ENCODE assay signal across 8 mouse cellular contexts in genomic region chr9:122866192-122866591, GRCm38 (mm10). TPM values are rescaled to one million over a fixed set of nuclear protein-coding genes. Genes with fewer than 3 reads are reported as not detected.
A peak's percentile ranks its signal among the peaks of the same experiment; 100 is the strongest.
DNase-seq lines count a peak whose midpoint lies in the region; ATAC-seq and TF ChIP-seq lines count a peak whose summit lies in the region.

No protein-coding gene starts in this region.

- no peak for TF ChIP-seq POLR2A in olfactory bulb, adult 2 months (IDR thresholded peaks at IDR 0.05; ENCODE audit: insufficient read depth, low read depth, low read length)

- H3K4me2 ChIP-seq in lung, postnatal 0 days (replicated peaks; ENCODE audit: low read depth, low read length) = peak overlapping the region; percentile 59
- H3K4me2 ChIP-seq in limb, embryonic 11.5 days (ENCODE audit: low read depth, severe bottlenecking) = no peak overlapping the region; the same call in 1 of the 2 replicates

- TF ChIP-seq CTCF in lung, postnatal 0 days (IDR thresholded peaks at IDR 0.05) = no peak
- TF ChIP-seq CTCF in olfactory bulb, adult 2 months (IDR thresholded peaks at IDR 0.05; ENCODE audit: insufficient read depth, low read depth, low read length) = no peak

- no peaks in the 10 kb centered on the region for H3K27me3 ChIP-seq in lung, postnatal 0 days (replicated peaks; ENCODE audit: insufficient read depth, low read length)
- H3K27me3 ChIP-seq in forebrain, embryonic 10.5 days (ENCODE audit: poor library complexity, severe bottlenecking) = no peaks in the 10 kb centered on the region
- no peaks in the 10 kb centered on the region for H3K27me3 ChIP-seq in limb, embryonic 11.5 days (ENCODE audit: control insufficient read depth, insufficient read depth, low read length)

- ATAC-seq in lung, postnatal 0 days = peak; percentile 10
- peak; percentile 3; the same call in 1 of the 2 replicates for ATAC-seq in limb, embryonic 11.5 days (ENCODE audit: insufficient number of reproducible peaks, low FRiP score, low TSS enrichment, low read depth)

- H3K9ac ChIP-seq in lung, postnatal 0 days (replicated peaks; ENCODE audit: low read depth) = peak overlapping the region; percentile 91
- peak overlapping the region; percentile 88; the same call in 1 of the 2 replicates for H3K9ac ChIP-seq in limb, embryonic 11.5 days (ENCODE audit: low read length)

- TF ChIP-seq EP300 in lung, postnatal 0 days (IDR thresholded peaks at IDR 0.05) = no peak

- no peak overlapping the region for H3K27ac ChIP-seq in lung, postnatal 0 days (ENCODE audit: low read length)
- H3K27ac ChIP-seq in forebrain, embryonic 10.5 days = peak overlapping the region; percentile 95
- no peak overlapping the region for H3K27ac ChIP-seq in limb, embryonic 11.5 days (replicated peaks; ENCODE audit: low read depth, low read length)
- H3K27ac ChIP-seq in olfactory bulb, adult 2 months (ENCODE audit: insufficient read depth, low read depth, low read length) = no peak overlapping the region

- H3K4me1 ChIP-seq in lung, postnatal 0 days (ENCODE audit: insufficient read depth, low read depth, low read length) = peaks cover 8% of the 10 kb centered on the region; the same call in 1 of the 2 replicates
- peaks cover 12% of the 10 kb centered on the region for H3K4me1 ChIP-seq in forebrain, embryonic 10.5 days
- H3K4me1 ChIP-seq in limb, embryonic 11.5 days (ENCODE audit: control insufficient read depth, insufficient read depth, low read length) = peaks cover 4% of the 10 kb centered on the region; the same call in 1 of the 2 replicates
- no peaks in the 10 kb centered on the region for H3K4me1 ChIP-seq in olfactory bulb, adult 2 months (ENCODE audit: control insufficient read depth, insufficient read depth, low read length)

- DNase-seq in lung, postnatal 0 days (ENCODE audit: low spot score) = no peak
- DNase-seq in lung, postnatal 4 days = no peak
- DNase-seq in forebrain, embryonic 10.5 days (ENCODE audit: extremely low spot score, low spot score) = no peak
- no peak for DNase-seq in limb, embryonic 11.5 days (ENCODE audit: low spot score)
- DNase-seq in thymus, postnatal 36 days = no peak
- DNase-seq in cerebellum, postnatal 25 days = no peak
- no peak for DNase-seq in layer of hippocampus, postnatal 14 days (ENCODE audit: low spot score in 2 of 2)

- WGBS in lung, postnatal 0 days = 67% methylated on average over 4 of the region's 4 CpGs
- WGBS in forebrain, embryonic 10.5 days = 96% methylated on average over 4 of the region's 4 CpGs
- 93% methylated on average over 4 of the region's 4 CpGs for WGBS in limb, embryonic 11.5 days
- 60% methylated on average over 4 of the region's 4 CpGs for WGBS in olfactory bulb, adult 2 months

- peaks cover 12% of the 10 kb centered on the region for H3K36me3 ChIP-seq in lung, postnatal 0 days (ENCODE audit: insufficient read depth, low read length)
- H3K36me3 ChIP-seq in forebrain, embryonic 10.5 days (replicated peaks) = peaks cover 25% of the 10 kb centered on the region
- peaks cover 11% of the 10 kb centered on the region for H3K36me3 ChIP-seq in limb, embryonic 11.5 days (ENCODE audit: control insufficient read depth, insufficient read depth, low read length)

- H3K9me3 ChIP-seq in lung, postnatal 0 days (ENCODE audit: low read length) = peaks cover 6% of the 10 kb centered on the region; the same call in 1 of the 2 replicates
- H3K9me3 ChIP-seq in forebrain, embryonic 10.5 days = peaks cover 15% of the 10 kb centered on the region
- H3K9me3 ChIP-seq in limb, embryonic 11.5 days (ENCODE audit: control insufficient read depth, low read length) = no peaks in the 10 kb centered on the region; the same call in 1 of the 2 replicates

- H3K4me3 ChIP-seq in lung, postnatal 0 days (ENCODE audit: low read depth, low read length) = peak overlapping the region; percentile 94
- peak overlapping the region; percentile 86 for H3K4me3 ChIP-seq in forebrain, embryonic 10.5 days
- peak overlapping the region; percentile 67 for H3K4me3 ChIP-seq in limb, embryonic 11.5 days (ENCODE audit: low read depth, low read length)
- peak overlapping the region; percentile 93 for H3K4me3 ChIP-seq in olfactory bulb, adult 2 months (ENCODE audit: insufficient read depth, low read depth, low read length)

RNA-seq across cellular contexts. Expression of gene Zfp445, which starts 0.4 kb away (rescaled TPM):
- 21.7 and 25.4 TPM in 2 replicates for polyA plus RNA-seq in lung, postnatal 0 days (2015; fragmentation: Nextera tagmentation; extraction: Ambion mirVana)
- polyA plus RNA-seq in forebrain, embryonic 10.5 days (2016; fragmentation: Nextera tagmentation; extraction: Ambion mirVana) = 82.3 and 83.3 TPM in 2 replicates
- 65.2 and 72.5 TPM in 2 replicates for polyA plus RNA-seq in limb, embryonic 11.5 days (2014; fragmentation: Nextera tagmentation; extraction: Ambion mirVana)
- polyA plus RNA-seq in olfactory bulb, adult 2 months (2012; ENCODE audit: insufficient read depth, insufficient read length, low replicate concordance, missing spikeins) = 65.3 and 733 TPM in 2 replicates
- 100 to 1,000 TPM; 155 to 177 TPM for total RNA-seq in layer of hippocampus, postnatal 14 days (2021)

RNA-seq across cellular contexts. Expression of gene Zkscan7, which starts 19.3 kb away (rescaled TPM):
- 2.7 and 2.9 TPM in 2 replicates for polyA plus RNA-seq in lung, postnatal 0 days (2015; fragmentation: Nextera tagmentation; extraction: Ambion mirVana)
- polyA plus RNA-seq in forebrain, embryonic 10.5 days (2016; fragmentation: Nextera tagmentation; extraction: Ambion mirVana) = 4.7 and 4.9 TPM in 2 replicates
- 1.9 and 2.6 TPM in 2 replicates for polyA plus RNA-seq in limb, embryonic 11.5 days (2014; fragmentation: Nextera tagmentation; extraction: Ambion mirVana)
- not detected in 2 replicates for polyA plus RNA-seq in olfactory bulb, adult 2 months (2012; ENCODE audit: insufficient read depth, insufficient read length, low replicate concordance, missing spikeins)
- total RNA-seq in layer of hippocampus, postnatal 14 days (2021) = 1 to 10 TPM; 5.3 to 6.8 TPM

RNA-seq across cellular contexts. Expression of gene Gm35549, which starts 22.4 kb away (rescaled TPM):
- 0.24 and 0.33 TPM in 2 replicates for polyA plus RNA-seq in lung, postnatal 0 days (2015; fragmentation: Nextera tagmentation; extraction: Ambion mirVana)
- 0.28 and 0.33 TPM in 2 replicates for polyA plus RNA-seq in forebrain, embryonic 10.5 days (2016; fragmentation: Nextera tagmentation; extraction: Ambion mirVana)
- not detected in 2 replicates for polyA plus RNA-seq in limb, embryonic 11.5 days (2014; fragmentation: Nextera tagmentation; extraction: Ambion mirVana)
- polyA plus RNA-seq in olfactory bulb, adult 2 months (2012; ENCODE audit: insufficient read depth, insufficient read length, low replicate concordance, missing spikeins) = not detected in 2 replicates
- not detected for total RNA-seq in layer of hippocampus, postnatal 14 days (2021)

RNA-seq across cellular contexts. Expression of gene Zfp105, which starts 56.7 kb away (rescaled TPM):
- 9.6 and 11.0 TPM in 2 replicates for polyA plus RNA-seq in lung, postnatal 0 days (2015; fragmentation: Nextera tagmentation; extraction: Ambion mirVana)
- 30.9 and 31.6 TPM in 2 replicates for polyA plus RNA-seq in forebrain, embryonic 10.5 days (2016; fragmentation: Nextera tagmentation; extraction: Ambion mirVana)
- 33.6 and 35.4 TPM in 2 replicates for polyA plus RNA-seq in limb, embryonic 11.5 days (2014; fragmentation: Nextera tagmentation; extraction: Ambion mirVana)
- polyA plus RNA-seq in olfactory bulb, adult 2 months (2012; ENCODE audit: insufficient read depth, insufficient read length, low replicate concordance, missing spikeins) = not detected in 2 replicates
- 1 to 10 TPM; 6.8 to 9.1 TPM for total RNA-seq in layer of hippocampus, postnatal 14 days (2021)
